ENCODE assay signal across 8 mouse cellular contexts in the genomic region with DNA sequence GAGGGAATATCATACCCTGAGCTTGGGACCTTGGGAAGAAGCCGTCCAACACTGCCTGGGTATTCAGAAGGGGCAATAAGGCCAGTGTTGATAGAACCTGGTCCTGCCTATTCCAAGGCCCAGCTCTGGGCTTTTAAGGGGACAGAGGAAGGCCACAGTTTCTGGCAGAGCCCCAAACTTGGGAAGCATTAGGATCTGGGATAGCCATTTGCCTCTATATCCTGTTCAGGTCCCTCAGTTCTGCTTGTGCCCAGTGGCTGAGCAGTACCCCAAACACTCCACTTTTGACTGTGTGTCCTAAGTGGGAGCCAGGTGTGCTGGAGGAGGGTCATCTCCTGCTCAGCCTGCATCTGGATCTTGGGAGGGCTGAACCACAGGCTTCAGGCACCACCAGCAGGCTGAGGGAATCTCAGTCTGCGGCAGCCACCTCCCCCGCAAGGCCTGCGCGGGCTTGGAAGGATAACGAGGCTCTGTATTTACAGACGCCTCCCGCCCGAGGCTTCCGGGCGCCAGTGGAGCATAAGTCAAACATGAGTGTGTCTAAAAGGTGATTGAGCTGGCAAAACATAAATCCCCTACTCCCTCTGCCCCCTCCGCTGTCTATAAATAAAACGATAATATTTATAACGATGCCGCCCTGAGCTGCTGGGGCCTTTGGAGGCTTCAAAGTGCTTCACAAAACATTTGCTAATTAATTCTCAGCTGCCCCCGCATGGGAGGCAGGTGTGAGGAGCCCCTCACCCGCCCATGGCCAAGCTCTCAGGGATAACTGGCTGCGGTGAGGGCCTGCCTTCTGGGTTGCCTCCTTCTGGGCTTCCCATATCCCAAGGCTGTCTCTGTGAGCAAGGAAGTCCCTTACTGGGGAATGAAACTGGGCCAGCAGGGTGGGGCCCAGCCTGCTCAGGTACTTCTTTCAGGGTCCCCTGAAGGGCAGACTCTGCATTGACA.
A peak's percentile ranks its signal among the peaks of the same experiment; 100 is the strongest.
DNase-seq lines count a peak whose midpoint lies in the region; ATAC-seq lines count a peak whose summit lies in the region.
"Had no signal": no experiment of that assay in that cellular context is flagged by ENCODE, and none has a peak within 500 bp of the region (broad histone marks: within the 10 kb centered on the region; RNA-seq: fewer than 3 reads in every experiment).

No protein-coding gene starts in this region.

- H3K9me3 ChIP-seq in forebrain, embryonic 15.5 days: no peaks in the 10 kb centered on the region
- H3K9me3 ChIP-seq in intestine, embryonic 16.5 days (ENCODE audit: control insufficient read depth, low read length): no peaks in the 10 kb centered on the region
- H3K9me3 ChIP-seq in lung, embryonic 16.5 days (ENCODE audit: control insufficient read depth, low read length): no peaks in the 10 kb centered on the region
- H3K9me3 ChIP-seq in stomach, embryonic 14.5 days (ENCODE audit: control insufficient read depth, low read depth, low read length): no peaks in the 10 kb centered on the region

- H3K4me2 ChIP-seq in forebrain, embryonic 15.5 days (replicated peaks): no peak overlapping the region
- no peak overlapping the region for H3K4me2 ChIP-seq in intestine, embryonic 16.5 days (ENCODE audit: low read depth, low read length)
- H3K4me2 ChIP-seq in lung, embryonic 16.5 days (ENCODE audit: low read depth, low read length): no peak overlapping the region; the same call in 1 of the 2 replicates
- H3K4me2 ChIP-seq in stomach, embryonic 14.5 days (replicated peaks; ENCODE audit: low read depth, low read length): no peak overlapping the region

- H3K36me3 ChIP-seq in forebrain, embryonic 15.5 days: 0 out of 2 replicates have a peak, but pooled peaks cover 2% of the 10 kb centered on the region
- H3K36me3 ChIP-seq in intestine, embryonic 16.5 days (ENCODE audit: control insufficient read depth, insufficient read depth, low read length): peaks cover 11% of the 10 kb centered on the region
- H3K36me3 ChIP-seq in lung, embryonic 16.5 days (ENCODE audit: control insufficient read depth, insufficient read depth, low read length): peaks cover 14% of the 10 kb centered on the region; the same call in 1 of the 2 replicates
- peaks cover 29% of the 10 kb centered on the region for H3K36me3 ChIP-seq in stomach, embryonic 14.5 days (ENCODE audit: control insufficient read depth, insufficient read depth, low read length)

- no peak overlapping the region for H3K4me3 ChIP-seq in forebrain, embryonic 15.5 days
- H3K4me3 ChIP-seq in intestine, embryonic 16.5 days (ENCODE audit: low read length): no peak overlapping the region
- H3K4me3 ChIP-seq in lung, embryonic 16.5 days (ENCODE audit: low read length): no peak overlapping the region
- no peak overlapping the region for H3K4me3 ChIP-seq in stomach, embryonic 14.5 days (ENCODE audit: low read depth, low read length)
- H3K4me3 ChIP-seq: myocyte had no signal

- peaks cover 39% of the 10 kb centered on the region for H3K4me1 ChIP-seq in forebrain, embryonic 15.5 days
- H3K4me1 ChIP-seq in intestine, embryonic 16.5 days (ENCODE audit: control insufficient read depth, insufficient read depth, low read length): peaks cover 39% of the 10 kb centered on the region
- H3K4me1 ChIP-seq in lung, embryonic 16.5 days (replicated peaks; ENCODE audit: control insufficient read depth, insufficient read depth, low read length): peaks cover 45% of the 10 kb centered on the region
- H3K4me1 ChIP-seq in stomach, embryonic 14.5 days (ENCODE audit: control insufficient read depth, insufficient read depth, low read length): peaks cover 42% of the 10 kb centered on the region

- no peak overlapping the region for H3K9ac ChIP-seq in forebrain, embryonic 15.5 days (replicated peaks)
- 0 out of 2 replicates have a peak overlapping the region, but pooled peaks have one; percentile 36 for H3K9ac ChIP-seq in intestine, embryonic 16.5 days (ENCODE audit: low read depth, low read length)
- H3K9ac ChIP-seq in lung, embryonic 16.5 days (ENCODE audit: low read length): peak overlapping the region; percentile 29; the same call in 1 of the 2 replicates
- H3K9ac ChIP-seq in stomach, embryonic 14.5 days (replicated peaks; ENCODE audit: low read depth, low read length): no peak overlapping the region

- no peaks in the 10 kb centered on the region for H3K27me3 ChIP-seq in forebrain, embryonic 15.5 days
- no peaks in the 10 kb centered on the region for H3K27me3 ChIP-seq in intestine, embryonic 16.5 days (replicated peaks; ENCODE audit: control insufficient read depth, insufficient read depth, low read length)
- H3K27me3 ChIP-seq in lung, embryonic 16.5 days (ENCODE audit: control insufficient read depth, insufficient read depth, low read depth, low read length): no peaks in the 10 kb centered on the region
- H3K27me3 ChIP-seq in stomach, embryonic 14.5 days (ENCODE audit: control insufficient read depth, insufficient read depth, low read length): no peaks in the 10 kb centered on the region

- 19% methylated on average over 18 of the region's 18 CpGs for WGBS in forebrain, embryonic 15.5 days
- 20% methylated on average over 18 of the region's 18 CpGs for WGBS in intestine, embryonic 16.5 days
- WGBS in lung, embryonic 16.5 days: 12% methylated on average over 18 of the region's 18 CpGs
- 13% methylated on average over 18 of the region's 18 CpGs for WGBS in stomach, embryonic 14.5 days

- peak; percentile 59 for DNase-seq in urinary bladder, adult 2 months (ENCODE audit: low spot score)
- DNase-seq in urinary bladder, postnatal 25 days (ENCODE audit: low spot score): no peak
- no peak for DNase-seq in cerebellum, postnatal 10 days

- ATAC-seq in forebrain, embryonic 15.5 days (replicated peaks): no peak
- ATAC-seq in intestine, embryonic 16.5 days: no peak; the same call in 1 of the 2 replicates
- ATAC-seq in lung, embryonic 16.5 days (ENCODE audit: low read depth): peak; percentile 53
- peak; percentile 12; the same call in 1 of the 2 replicates for ATAC-seq in stomach, embryonic 14.5 days (ENCODE audit: insufficient number of reproducible peaks, insufficient read depth, low FRiP score, low read depth)

- peak overlapping the region; percentile 59; the same call in 1 of the 2 replicates for H3K27ac ChIP-seq in forebrain, embryonic 15.5 days (replicated peaks)
- H3K27ac ChIP-seq in intestine, embryonic 16.5 days (ENCODE audit: low read length): peak overlapping the region; percentile 38
- peak overlapping the region; percentile 92 for H3K27ac ChIP-seq in lung, embryonic 16.5 days (ENCODE audit: low read length)
- H3K27ac ChIP-seq in stomach, embryonic 14.5 days (ENCODE audit: low read length): peak overlapping the region; percentile 87

Comparison
In these comparisons a context has a peak if more than half of its experiments do, and no peak if none do; other contexts are left out.
1. ATAC-seq: peak in lung, embryonic 16.5 days (single experiment) and stomach, embryonic 14.5 days (single experiment); none in forebrain, embryonic 15.5 days (single experiment) and intestine, embryonic 16.5 days (single experiment).
2. H3K27ac ChIP-seq: peak in every context shown above with its lines; median percentile 92 in lung, embryonic 16.5 days; 87 in stomach, embryonic 14.5 days; 59 in forebrain, embryonic 15.5 days; 38 in intestine, embryonic 16.5 days.
3. H3K9ac ChIP-seq: peak in intestine, embryonic 16.5 days (single experiment) and lung, embryonic 16.5 days (single experiment); none in forebrain, embryonic 15.5 days (single experiment) and stomach, embryonic 14.5 days (single experiment).